Mouse (Mus musculus): ENCODE data around the gene Ucn. TPM values are rescaled to one million over a fixed set of nuclear protein-coding genes. Genes with fewer than 3 reads are reported as not detected.

Gene Ucn
- polyA plus RNA-seq, 1 experiment: not detected

- DNase-seq (ENCODE audit: low read depth): no peak
These were observed 30.6 kb downstream of the Ucn start, which contains the start of gene Slc30a3 for GRCm38 (mm10) chr5:31108000-31108490. TSS of gene Slc30a3 (minus strand) at chr5:31108237.

- DNase-seq (ENCODE audit: low read depth): no peak
These were observed 32.8 kb downstream of the Ucn start, which contains the start of gene Dnajc5g for GRCm38 (mm10) chr5:31105814-31106335. TSS of gene Dnajc5g (plus strand) at chr5:31106285.

GRCm38 (mm10) chr5:31095711-31096480 lies 42.7 kb downstream of the Ucn start:
- no peak for DNase-seq (ENCODE audit: low read depth)

GRCm38 (mm10) chr5:31094799-31095691 lies 43.6 kb downstream of the Ucn start:
- no peak for DNase-seq (ENCODE audit: low read depth)

- no peak for DNase-seq (ENCODE audit: low read depth)
These were observed 44.4 kb downstream of the Ucn start for GRCm38 (mm10) chr5:31094100-31094798.

- DNase-seq (ENCODE audit: low read depth): no peak
These were observed 45.2 kb downstream of the Ucn start for GRCm38 (mm10) chr5:31093151-31094041.

GRCm38 (mm10) chr5:31092231-31092975 lies 46.2 kb downstream of the Ucn start:
- no peak for DNase-seq (ENCODE audit: low read depth)

Other genes with a start within 250 kb of the Ucn start
- 478 and 493 TPM in 2 replicates for gene Ost4, start 231.0 kb downstream of the Ucn start, polyA plus RNA-seq (2012; rRNA removed)
- 39.9 and 45.3 TPM in 2 replicates for gene Emilin1, start 225.4 kb downstream of the Ucn start, polyA plus RNA-seq (2012; rRNA removed)
- 63.6 and 77.3 TPM in 2 replicates for gene Khk, start 217.4 kb downstream of the Ucn start, polyA plus RNA-seq (2012; rRNA removed)
- gene Cgref1, start 193.2 kb downstream of the Ucn start, polyA plus RNA-seq (2012; rRNA removed): 3.1 and 3.5 TPM in 2 replicates
- gene Preb, start 178.5 kb downstream of the Ucn start, polyA plus RNA-seq (2012; rRNA removed): 335 and 336 TPM in 2 replicates
- gene Tcf23, start 170.2 kb downstream of the Ucn start, polyA plus RNA-seq (2012; rRNA removed): 3.1 and 3.8 TPM in 2 replicates
- 229 and 242 TPM in 2 replicates for gene Atraid, start 90.5 kb downstream of the Ucn start, polyA plus RNA-seq (2012; rRNA removed)
- 32.8 and 34.2 TPM in 2 replicates for gene Slc5a6, start 89.9 kb downstream of the Ucn start, polyA plus RNA-seq (2012; rRNA removed)
- gene Cad, start 84.0 kb downstream of the Ucn start, polyA plus RNA-seq (2012; rRNA removed): 216 and 228 TPM in 2 replicates
- 0.32 and 0.46 TPM in 2 replicates for gene Dnajc5g, start 32.5 kb downstream of the Ucn start, polyA plus RNA-seq (2012; rRNA removed)
- 5.7 and 11.3 TPM in 2 replicates for gene Slc30a3, start 30.6 kb downstream of the Ucn start, polyA plus RNA-seq (2012; rRNA removed)
- 0.42 TPM in 1 of 2 replicates, not detected in the other for gene Trim54, start 22.1 kb downstream of the Ucn start, polyA plus RNA-seq (2012; rRNA removed)
- gene Mpv17, start 15.4 kb upstream of the Ucn start, polyA plus RNA-seq (2012; rRNA removed): 94.2 and 136 TPM in 2 replicates
- 2.6 and 3.6 TPM in 2 replicates for gene Gm29609, start 41.1 kb upstream of the Ucn start, polyA plus RNA-seq (2012; rRNA removed)
- gene Gtf3c2, start 41.3 kb upstream of the Ucn start, polyA plus RNA-seq (2012; rRNA removed): 45.4 TPM in 2 replicates
- gene Snx17, start 54.4 kb upstream of the Ucn start, polyA plus RNA-seq (2012; rRNA removed): 109 and 126 TPM in 2 replicates
- 51.2 and 64.9 TPM in 2 replicates for gene Eif2b4, start 54.6 kb upstream of the Ucn start, polyA plus RNA-seq (2012; rRNA removed)
- gene Zfp513, start 63.5 kb upstream of the Ucn start, polyA plus RNA-seq (2012; rRNA removed): 30.4 and 39.7 TPM in 2 replicates
- 46.5 and 80.1 TPM in 2 replicates for gene Ppm1g, start 81.9 kb upstream of the Ucn start, polyA plus RNA-seq (2012; rRNA removed)
- gene Nrbp1, start 102.0 kb upstream of the Ucn start, polyA plus RNA-seq (2012; rRNA removed): 120 and 142 TPM in 2 replicates
- gene Gm9970, start 102.4 kb upstream of the Ucn start, polyA plus RNA-seq (2012; rRNA removed): 1.3 and 3.6 TPM in 2 replicates
- 36.9 and 38.7 TPM in 2 replicates for gene Krtcap3, start 112.9 kb upstream of the Ucn start, polyA plus RNA-seq (2012; rRNA removed)
- gene Ift172, start 152.3 kb upstream of the Ucn start, polyA plus RNA-seq (2012; rRNA removed): 37.7 and 38.4 TPM in 2 replicates
- 6.1 and 8.0 TPM in 2 replicates for gene Fndc4, start 157.3 kb upstream of the Ucn start, polyA plus RNA-seq (2012; rRNA removed)
- gene Gckr, start 158.6 kb upstream of the Ucn start, polyA plus RNA-seq (2012; rRNA removed): 0.23 and 0.53 TPM in 2 replicates